Mouse (Mus musculus): ENCODE results near the gene Tmem45a.

GRCm38 (mm10) chr16:56867591-56867990, 18.4 kb downstream of the Tmem45a start:
- TF ChIP-seq POLR2A (IDR thresholded peaks at IDR 0.05; ENCODE audit: insufficient read depth, low read length) (no peak), CTCF (IDR thresholded peaks at IDR 0.05; ENCODE audit: low read depth, low read length) (no peak)
